Mouse (Mus musculus): ENCODE measurements around the gene Zfp991.
"Not testable (repeated sequence)": the region's sequence is repeated elsewhere in the genome, so short reads cannot be mapped to it uniquely, and the experiment has no call there.

Zfp991 gene

GRCm38 (mm10) chr4:147181969-147182705 is 50.3 kb downstream of the Zfp991 start:
- not testable (repeated sequence) for DNase-seq (ENCODE audit: low spot score)

- not testable (repeated sequence) for DNase-seq (ENCODE audit: low spot score)
Measured at GRCm38 (mm10) chr4:147186824-147187223, 55.0 kb downstream of the Zfp991 start.

GRCm38 (mm10) chr4:147187283-147187965 is 55.6 kb downstream of the Zfp991 start:
- peak; percentile 1 for DNase-seq (ENCODE audit: low spot score)

- not testable (repeated sequence) for DNase-seq (ENCODE audit: low spot score)
Measured at GRCm38 (mm10) chr4:147195186-147195585, 63.3 kb downstream of the Zfp991 start.

GRCm38 (mm10) chr4:147197210-147197609 is 65.4 kb downstream of the Zfp991 start:
- peak; percentile 1 for DNase-seq (ENCODE audit: low spot score)

- not testable (repeated sequence) for DNase-seq (ENCODE audit: low spot score)
Measured at GRCm38 (mm10) chr4:147199055-147199750, 67.4 kb downstream of the Zfp991 start.

- not testable (repeated sequence) for DNase-seq (ENCODE audit: low spot score)
Measured at GRCm38 (mm10) chr4:147201920-147202660, 70.3 kb downstream of the Zfp991 start.

- DNase-seq (ENCODE audit: low spot score) = not testable (repeated sequence)
Measured at GRCm38 (mm10) chr4:147212182-147212928, 80.5 kb downstream of the Zfp991 start.

- DNase-seq (ENCODE audit: low spot score) = not testable (repeated sequence)
Measured at GRCm38 (mm10) chr4:147214233-147214632, 82.4 kb downstream of the Zfp991 start.

GRCm38 (mm10) chr4:147217676-147218075 is 85.8 kb downstream of the Zfp991 start:
- not testable (repeated sequence) for DNase-seq (ENCODE audit: low spot score)

GRCm38 (mm10) chr4:147219319-147220070 is 87.7 kb downstream of the Zfp991 start:
- DNase-seq (ENCODE audit: low spot score) = peak; percentile 26

GRCm38 (mm10) chr4:147220226-147220625 is 88.4 kb downstream of the Zfp991 start:
- not testable (repeated sequence) for DNase-seq (ENCODE audit: low spot score)

GRCm38 (mm10) chr4:147222021-147222420 is 90.2 kb downstream of the Zfp991 start:
- not testable (repeated sequence) for DNase-seq (ENCODE audit: low spot score)

- not testable (repeated sequence) for DNase-seq (ENCODE audit: low spot score)
Measured at GRCm38 (mm10) chr4:147223778-147224435, 92.1 kb downstream of the Zfp991 start.

- DNase-seq (ENCODE audit: low spot score) = not testable (repeated sequence)
Measured at GRCm38 (mm10) chr4:147225616-147226015, 93.8 kb downstream of the Zfp991 start.

GRCm38 (mm10) chr4:147230026-147230425 is 98.2 kb downstream of the Zfp991 start:
- not testable (repeated sequence) for DNase-seq (ENCODE audit: low spot score)

All from yolk sac, embryonic 10.5 days (tissue).